Mouse (Mus musculus) left cerebral cortex, postnatal 36 days (tissue): ENCODE data around the gene Scn8a. TPM values are rescaled to one million over a fixed set of nuclear protein-coding genes. Genes with fewer than 3 reads are reported as not detected.
A peak's percentile ranks its signal among the peaks of the same experiment; 100 is the strongest.

Source experiments
- DNase-seq, 2 experiments: peaks; one replicate each; pipeline ENCODE4 v3.0.0; 2021 to 2022; ENCODE audit warnings: low spot score in 2 of 2, mixed read lengths in 1 of 2
- intact Hi-C: fragments of 180-260 bp; cut with DNase I; formaldehyde crosslinking; loops from one replicate; pipeline ENCODE4 v1.15.1; 2025
- total RNA-seq, 2 experiments: library from RNA; stranded (reverse); gene quantifications; 2 replicates each; pipeline ENCODE4 v1.2.3; 2021

The Scn8a gene
- total RNA-seq, 2 experiments from 2014 or later, result 222 to 250 TPM

DNA sequence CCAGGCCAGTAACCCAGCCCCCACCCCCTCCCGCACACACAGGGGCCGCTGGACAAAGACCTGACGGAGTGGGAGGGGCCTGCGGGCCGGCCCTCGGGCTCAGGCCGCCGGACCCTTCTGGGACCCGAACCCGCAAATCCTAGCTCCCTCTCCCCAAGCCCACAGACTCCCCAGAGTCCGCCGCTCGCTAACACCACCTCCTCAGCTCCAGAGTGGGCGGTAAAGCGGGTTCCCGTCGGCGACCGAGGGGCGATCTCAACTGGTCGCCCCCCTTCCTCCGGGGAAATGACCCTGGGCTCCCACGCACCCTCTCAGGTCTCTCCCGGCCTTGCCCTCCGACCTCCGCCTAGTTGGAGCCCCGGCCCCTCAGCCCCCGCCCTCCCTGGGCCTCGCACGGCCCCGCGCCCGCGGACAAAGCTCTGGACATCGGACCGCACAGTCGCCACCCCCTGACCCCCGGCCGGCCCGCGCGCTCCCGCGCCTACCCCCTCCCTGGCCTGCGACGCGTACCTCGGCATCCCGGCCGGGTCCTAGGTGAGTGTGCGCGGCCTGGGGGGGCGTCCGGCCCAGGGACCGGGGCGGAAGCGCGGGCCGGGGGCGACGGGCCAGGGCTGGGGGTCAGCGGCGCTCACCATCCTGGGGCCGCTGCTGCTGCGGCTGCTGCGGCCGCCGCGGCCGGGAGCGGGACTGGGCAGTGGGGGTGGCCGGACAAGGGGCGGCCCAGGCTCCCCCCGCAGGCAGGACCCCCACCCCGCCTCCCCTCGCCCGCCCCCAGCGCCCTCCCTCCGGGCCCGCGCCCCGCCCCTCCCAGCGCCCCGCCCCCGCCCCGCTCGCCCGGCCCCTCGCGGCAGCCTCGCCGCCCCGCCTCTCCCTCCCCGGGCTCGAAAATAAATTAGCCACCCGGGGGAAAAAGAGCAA, 208.4 kb downstream of the Scn8a start, which contains the start of gene Fignl2:
TSS of gene Fignl2 (minus strand) at position 755 of the 918 bp plus-strand sequence.
- peak in 1 of 2 experiments; percentile 13 for DNase-seq
- intact Hi-C loops, result no loop called here

DNA sequence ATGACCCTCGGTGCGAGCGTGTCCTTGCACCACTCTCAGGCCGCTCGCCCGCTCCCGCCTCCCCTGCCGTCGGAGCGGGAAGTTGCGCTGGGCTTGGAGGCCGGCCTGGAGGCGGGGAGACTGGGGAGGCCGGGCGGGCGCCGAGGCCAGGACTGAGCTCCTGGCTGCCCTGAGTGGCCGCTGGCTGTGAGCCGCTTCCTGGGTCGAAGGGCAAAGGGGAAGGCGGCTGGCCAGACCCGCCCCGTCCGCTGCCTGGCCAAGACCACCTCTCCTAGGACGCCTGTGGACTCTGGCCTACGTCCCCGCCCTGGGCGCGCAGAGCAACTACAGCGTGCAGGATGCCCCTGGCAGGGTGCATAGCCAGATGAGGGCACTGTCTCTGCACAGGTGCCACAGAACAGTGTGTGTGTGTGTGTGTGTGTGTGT, 209.1 kb downstream of the Scn8a start:
- DNase-seq, result peak; percentile 52 to 64
- intact Hi-C loops, result no loop called here

DNA sequence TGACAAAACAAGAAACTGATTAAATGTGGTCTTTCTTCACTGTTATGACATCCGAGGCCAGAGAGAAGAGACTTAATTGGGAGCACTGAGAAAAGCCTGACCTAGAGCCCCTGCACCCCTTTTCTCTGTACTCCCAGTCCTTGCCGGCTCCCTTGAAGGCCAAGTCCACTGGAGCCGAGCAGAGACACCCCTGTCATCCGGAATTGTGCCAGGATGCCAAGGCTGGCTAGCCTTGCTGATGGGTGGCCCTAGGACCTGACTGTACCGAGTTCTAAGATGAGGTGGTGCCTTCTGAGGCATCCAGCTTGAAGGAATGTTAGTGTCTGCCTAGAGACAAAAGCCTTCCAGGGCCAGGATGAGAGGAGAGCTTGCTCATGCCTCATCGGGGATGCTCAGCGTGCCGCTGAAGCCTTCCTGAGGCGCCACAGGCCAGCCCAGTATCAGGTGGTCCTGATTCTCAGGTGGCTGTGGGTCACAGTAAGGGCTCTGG, 210.4 kb downstream of the Scn8a start:
- intact Hi-C loops, result no loop called here
- DNase-seq, result no peak

GRCm38 (mm10) chr15:101081035-101081548, 211.4 kb downstream of the Scn8a start:
- intact Hi-C loops, result no loop called here
- no peak for DNase-seq

DNA sequence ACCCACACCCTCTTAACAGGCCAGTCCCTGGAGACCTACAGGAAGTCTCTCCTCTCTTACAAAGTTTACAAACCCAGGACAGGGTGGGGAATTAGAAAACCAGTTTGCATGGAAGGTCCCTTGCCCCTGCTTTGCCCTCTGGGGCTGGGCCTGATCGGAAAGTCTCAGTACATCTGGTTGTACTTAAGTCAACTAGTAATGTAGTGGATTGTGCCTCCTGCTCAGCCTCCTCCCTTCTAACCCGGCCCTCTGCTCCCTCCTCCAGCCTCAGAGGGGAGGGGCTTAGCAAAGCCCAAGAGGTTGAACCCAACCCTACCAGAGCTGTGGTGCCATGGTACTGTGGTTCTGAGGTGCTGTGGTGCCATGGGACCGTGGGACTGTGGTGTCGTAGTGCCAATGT, 212.6 kb downstream of the Scn8a start:
- intact Hi-C loops, result no loop called here
- DNase-seq, result no peak

DNA sequence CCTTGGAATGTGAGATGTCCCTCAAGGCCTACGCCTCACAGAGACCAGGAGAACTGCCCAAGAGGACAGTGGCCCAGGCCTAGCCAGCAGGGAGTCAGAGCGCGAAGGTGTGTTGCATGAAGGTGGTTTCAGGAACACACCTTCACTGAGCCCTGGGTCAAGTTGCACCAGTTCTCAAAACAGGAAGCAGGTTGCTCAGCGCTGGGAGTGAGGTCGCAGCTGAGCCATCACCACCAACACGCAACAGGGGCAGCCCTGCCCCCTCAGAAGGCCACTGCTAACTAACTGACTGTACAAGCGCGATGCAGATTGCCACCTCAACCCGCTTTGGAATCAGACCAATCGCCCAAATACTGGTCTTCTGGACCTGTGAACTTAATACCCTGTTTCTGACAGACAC, 214.8 kb downstream of the Scn8a start:
- intact Hi-C loops, result no loop called here
- no peak for DNase-seq

GRCm38 (mm10) chr15:101086451-101086850, 216.8 kb downstream of the Scn8a start:
- no peak for DNase-seq

DNA sequence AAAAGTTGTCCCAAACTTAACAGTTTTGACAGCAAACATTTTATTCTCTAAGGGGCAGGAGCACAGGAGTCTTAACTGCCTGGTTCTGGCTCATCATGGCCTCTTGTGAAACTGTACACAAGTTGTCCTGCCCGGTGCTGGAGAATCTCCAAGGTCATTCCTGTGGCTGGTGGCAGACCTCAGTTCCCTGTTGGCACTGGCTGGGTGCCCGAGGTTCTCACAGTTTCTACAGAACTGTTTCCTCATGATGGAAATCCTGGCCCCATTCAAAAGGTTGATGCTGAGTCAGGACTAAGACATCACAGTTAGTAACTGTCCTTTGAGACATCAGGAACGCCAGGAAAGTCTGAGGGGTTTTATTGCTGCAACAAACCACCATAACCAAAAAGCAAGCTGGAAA, 217.3 kb downstream of the Scn8a start:
- intact Hi-C loops, result no loop called here
- no peak for DNase-seq

More at GRCm38 (mm10) chr15:101086451-101086850, 216.8 kb downstream of the Scn8a start:
- intact Hi-C loops, result no loop called here

DNA sequence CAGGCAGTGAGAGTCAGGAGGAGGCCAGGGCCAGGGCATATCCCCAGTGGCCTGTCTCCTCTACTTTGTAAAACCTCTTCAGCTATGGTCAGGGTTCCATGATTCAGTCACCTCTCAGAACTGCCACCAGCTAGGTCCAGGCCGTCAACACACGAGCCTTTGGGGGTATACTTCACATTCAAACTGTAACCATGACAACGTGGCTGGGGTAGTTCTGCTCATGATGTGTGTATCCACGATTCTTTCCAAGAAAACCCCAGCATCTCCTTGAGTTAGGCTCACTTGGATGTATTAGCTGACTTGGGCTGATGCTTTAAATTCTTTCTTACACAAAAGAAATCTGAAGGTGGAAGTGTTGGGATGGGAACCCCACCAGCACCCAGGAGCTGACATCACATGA, 218.6 kb downstream of the Scn8a start:
- no peak for DNase-seq
- intact Hi-C loops, result no loop called here

- intact Hi-C loops, result no loop called here
- no peak for DNase-seq
Measured at GRCm38 (mm10) chr15:101091551-101091950, 221.9 kb downstream of the Scn8a start.

- DNase-seq, result no peak
- intact Hi-C loops, result no loop called here
Measured at GRCm38 (mm10) chr15:101092121-101092828, 222.6 kb downstream of the Scn8a start.

GRCm38 (mm10) chr15:101092829-101093648, 223.4 kb downstream of the Scn8a start:
- DNase-seq, result peak; percentile 18 to 36
- intact Hi-C loops, result no loop called here

- DNase-seq, result no peak
- intact Hi-C loops, result no loop called here
Measured at GRCm38 (mm10) chr15:101093988-101094387, 224.3 kb downstream of the Scn8a start.

DNA sequence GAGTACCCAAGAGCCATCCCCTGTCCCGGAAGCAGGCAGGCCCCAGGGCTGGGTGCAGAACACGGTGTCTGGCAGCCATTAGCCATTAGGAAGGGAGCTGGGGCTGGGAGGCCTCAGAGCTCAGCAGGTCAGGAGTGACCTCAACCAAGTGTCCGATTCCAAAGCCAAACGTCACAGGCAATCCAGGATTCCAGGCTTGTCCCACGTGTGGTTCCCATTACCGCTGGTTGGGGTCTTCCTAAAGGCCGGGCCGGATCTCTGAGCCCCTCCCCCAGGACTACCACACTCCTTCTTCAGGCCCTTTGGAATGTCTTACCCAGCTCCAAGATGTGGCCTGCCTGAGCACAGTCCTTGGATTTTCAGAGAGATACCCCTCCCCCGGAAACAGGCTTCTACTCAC, 225.3 kb downstream of the Scn8a start:
- no peak for DNase-seq
- intact Hi-C loops, result no loop called here

- DNase-seq, result no peak
- intact Hi-C loops, result no loop called here
Measured at GRCm38 (mm10) chr15:101095392-101095791, 225.7 kb downstream of the Scn8a start.

Other genes with a start within 250 kb of the Scn8a start
- 1 to 10 TPM; 1.8 to 1.9 TPM for gene Smagp, start 232.9 kb upstream of the Scn8a start, total RNA-seq
- gene Bin2, start 200.3 kb upstream of the Scn8a start, total RNA-seq, result 1 to 10 TPM; 4.5 to 6.2 TPM
- 1 to 10 TPM; 3.6 to 4.4 TPM for gene Cela1, start 181.9 kb upstream of the Scn8a start, total RNA-seq
- gene Galnt6, start 140.5 kb upstream of the Scn8a start, total RNA-seq, result 1 to 10 TPM; 3.7 to 7.7 TPM
- gene Slc4a8, start 108.1 kb upstream of the Scn8a start, total RNA-seq, result 10 to 100 TPM; 66.2 to 80.7 TPM
- not detected for gene Gm47841, start 177.5 kb downstream of the Scn8a start, total RNA-seq
- 1 to 10 TPM; 1.5 TPM for gene Fignl2, start 208.7 kb downstream of the Scn8a start, total RNA-seq
- gene Ankrd33, start 245.9 kb downstream of the Scn8a start, total RNA-seq, result under 1 TPM in 1 of 2 experiments, not detected in 1; 0.27 TPM